Mouse (Mus musculus): ENCODE measurements at regions not wholly inside any gene's neighbourhood (a gene's known extent, or its start where the extent isn't known, plus 50 kb on each side); places are given as distances from the start of the nearest gene placed in this dataset.

DNA sequence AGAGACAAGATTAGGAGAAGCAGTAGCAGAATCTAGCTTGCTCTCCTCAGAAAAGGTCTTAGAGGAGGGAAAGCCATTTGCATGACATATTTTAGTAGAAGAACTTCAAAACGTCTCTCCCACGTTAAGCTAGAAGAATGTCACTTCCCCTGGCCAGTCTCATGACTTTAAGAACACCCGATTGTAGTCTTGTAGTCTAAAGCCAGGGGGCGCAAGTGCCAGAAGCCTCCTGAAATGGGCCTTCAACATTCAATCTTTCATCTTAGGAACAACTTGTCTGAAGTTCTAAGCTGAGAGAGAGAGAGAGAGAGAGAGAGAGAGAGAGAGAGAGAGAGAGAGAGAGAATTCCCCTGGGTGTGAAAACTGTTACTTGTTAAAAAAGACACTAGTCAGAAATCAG, 581.0 kb downstream of the Tmem182 start:
- TF ChIP-seq POLR2A (IDR thresholded peaks at IDR 0.05; ENCODE audit: low read depth, low read length), result no peak
- TF ChIP-seq CTCF (conservative IDR thresholded peaks at IDR 0.05; ENCODE audit: insufficient read depth, insufficient read length, low read depth, low read length), result peak; percentile 17; the same call in 1 of the 2 replicates
